Mouse (Mus musculus) CD4-positive, CD25-positive, alpha-beta regulatory T cell, adult 9 weeks (primary cell): Measurements from ENCODE around the gene Nkpd1. TPM values are rescaled to one million over a fixed set of nuclear protein-coding genes. Genes with fewer than 3 reads are reported as not detected.

Experiments used
- polyA plus RNA-seq: library from polyadenylated mRNA; unstranded; fragments of 100-300 nt; shearing (Covaris generic); gene quantifications from one replicate; pipeline ENCODE4 v1.2.1, GENCODE M21; 2017

Gene Nkpd1
- polyA plus RNA-seq: not detected

DNA sequence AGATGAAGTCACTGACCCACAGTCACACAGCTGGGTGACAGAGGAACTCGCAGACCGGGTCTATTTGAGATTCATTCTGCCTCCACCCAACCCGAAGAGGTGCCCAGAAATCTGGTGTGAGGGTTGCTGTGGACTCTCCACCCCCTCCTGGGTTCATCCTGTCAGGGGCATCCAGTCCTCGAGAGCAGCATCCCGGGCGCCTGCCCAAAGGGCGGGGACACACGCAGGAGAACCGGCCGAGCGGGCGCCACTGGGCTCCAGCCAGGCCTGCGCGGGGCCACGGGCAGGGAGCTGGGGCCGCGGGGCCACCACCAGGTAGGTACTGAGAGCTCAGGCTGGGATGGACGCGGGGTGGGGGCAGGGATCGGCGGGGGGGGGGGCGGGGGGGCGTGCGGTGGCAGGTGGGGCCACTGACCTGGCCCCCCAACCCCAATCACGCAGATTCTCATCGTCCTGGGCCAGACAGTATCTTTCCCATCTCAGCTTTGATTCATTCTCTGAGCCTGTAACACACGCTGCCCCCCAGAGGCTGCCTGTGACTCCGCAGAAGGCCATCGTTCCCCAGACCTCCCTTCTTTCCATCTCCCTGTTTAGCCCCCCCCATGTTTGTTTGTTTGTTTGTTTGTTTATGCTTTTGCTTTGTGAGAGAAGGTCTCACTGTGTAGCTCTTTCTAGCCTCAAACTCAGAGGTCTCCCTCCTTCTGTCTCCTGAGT, at the start of gene Nkpd1:
Nkpd1 (plus strand) TSS at position 187 of the 714 bp plus-strand sequence.

GRCm38 (mm10) chr7:19508150-19508923, 9.3 kb upstream of the Nkpd1 start, which contains the start of the genes Bloc1s3 and Trappc6a:
Gene Bloc1s3, minus strand, starts transcription at chr7:19508367.
Gene Trappc6a, plus strand, starts transcription at chr7:19508395.

GRCm38 (mm10) chr7:19562643-19563410, 45.2 kb downstream of the Nkpd1 start, which contains the start of gene Ppp1r37:
Gene Ppp1r37, minus strand, starts transcription at chr7:19563076.

Other genes with a start within 250 kb of the Nkpd1 start
- gene Vasp, start 246.0 kb upstream of the Nkpd1 start, polyA plus RNA-seq: 301 TPM
- 1.3 TPM for gene Ppm1n, start 237.8 kb upstream of the Nkpd1 start, polyA plus RNA-seq
- not detected for gene Rtn2, start 235.2 kb upstream of the Nkpd1 start, polyA plus RNA-seq
- 0.94 TPM for gene Fosb, start 207.8 kb upstream of the Nkpd1 start, polyA plus RNA-seq
- 88.0 TPM for gene Ercc1, start 173.1 kb upstream of the Nkpd1 start, polyA plus RNA-seq
- gene Cd3eap, start 158.4 kb upstream of the Nkpd1 start, polyA plus RNA-seq: 18.5 TPM
- 0.29 TPM for gene Ppp1r13l, start 158.1 kb upstream of the Nkpd1 start, polyA plus RNA-seq
- gene Ercc2, start 135.8 kb upstream of the Nkpd1 start, polyA plus RNA-seq: 11.8 TPM
- gene Klc3, start 113.7 kb upstream of the Nkpd1 start, polyA plus RNA-seq: 16.4 TPM
- not detected for gene Ckm, start 113.1 kb upstream of the Nkpd1 start, polyA plus RNA-seq
- 1.2 TPM for gene Mark4, start 59.0 kb upstream of the Nkpd1 start, polyA plus RNA-seq
- not detected for gene Exoc3l2, start 54.5 kb upstream of the Nkpd1 start, polyA plus RNA-seq
- 0.47 TPM for gene Bloc1s3, start 9.5 kb upstream of the Nkpd1 start, polyA plus RNA-seq
- 128 TPM for gene Trappc6a, start 9.4 kb upstream of the Nkpd1 start, polyA plus RNA-seq
- 3.6 TPM for gene Ppp1r37, start 45.2 kb downstream of the Nkpd1 start, polyA plus RNA-seq
- 2.1 TPM for gene Zfp296, start 59.4 kb downstream of the Nkpd1 start, polyA plus RNA-seq
- gene Gemin7, start 59.8 kb downstream of the Nkpd1 start, polyA plus RNA-seq: 75.5 TPM
- gene Clasrp, start 86.6 kb downstream of the Nkpd1 start, polyA plus RNA-seq: 10.0 TPM
- 16.2 TPM for gene Relb, start 111.6 kb downstream of the Nkpd1 start, polyA plus RNA-seq
- gene Clptm1, start 147.2 kb downstream of the Nkpd1 start, polyA plus RNA-seq: 130 TPM
- gene Apoc2, start 160.1 kb downstream of the Nkpd1 start, polyA plus RNA-seq: not detected
- gene Gm44805, start 163.6 kb downstream of the Nkpd1 start, polyA plus RNA-seq: not detected
- gene Apoc4, start 163.6 kb downstream of the Nkpd1 start, polyA plus RNA-seq: not detected
- gene Apoc1, start 174.8 kb downstream of the Nkpd1 start, polyA plus RNA-seq: not detected
- gene Apoe, start 181.3 kb downstream of the Nkpd1 start, polyA plus RNA-seq: 12.7 TPM
- 12.9 TPM for gene Tomm40, start 197.6 kb downstream of the Nkpd1 start, polyA plus RNA-seq
- 1.1 TPM for gene Nectin2, start 232.6 kb downstream of the Nkpd1 start, polyA plus RNA-seq